Comparison of ENCODE assay signal across 13 mouse cellular contexts in genomic region chr4:9132982-9133625, GRCm38 (mm10).
A peak's percentile ranks its signal among the peaks of the same experiment; 100 is the strongest.
DNase-seq lines count a peak whose midpoint lies in the region; ATAC-seq and TF ChIP-seq lines count a peak whose summit lies in the region.
"Had no signal": no experiment of that assay in that cellular context is flagged by ENCODE, and none has a peak within 500 bp of the region (broad histone marks: within the 10 kb centered on the region; RNA-seq: fewer than 3 reads in every experiment).

No protein-coding gene starts in this region.

- no peak for ATAC-seq in embryonic facial prominence, embryonic 14.5 days (ENCODE audit: low read depth)
- no peak for ATAC-seq in heart, embryonic 14.5 days (ENCODE audit: insufficient number of reproducible peaks, insufficient read depth, low FRiP score, low read depth)
- ATAC-seq: inflammation-experienced regulatory T-cells, adult 6 months had no signal

- no peaks in the 10 kb centered on the region for H3K27me3 ChIP-seq in embryonic facial prominence, embryonic 14.5 days (replicated peaks; ENCODE audit: control insufficient read depth, insufficient read depth, low read length)
- H3K27me3 ChIP-seq in embryonic facial prominence, embryonic 10.5 days (replicated peaks; ENCODE audit: low read depth, poor library complexity, severe bottlenecking) = no peaks in the 10 kb centered on the region; the same call in 1 of the 2 replicates
- H3K27me3 ChIP-seq in heart, embryonic 14.5 days (ENCODE audit: control insufficient read depth, insufficient read depth, low read length) = no peaks in the 10 kb centered on the region
- H3K27me3 ChIP-seq: embryonic facial prominence, embryonic 12.5 days had no signal

- no peak overlapping the region for H3K4me2 ChIP-seq in embryonic facial prominence, embryonic 14.5 days (ENCODE audit: low read depth, low read length)
- H3K4me2 ChIP-seq in heart, embryonic 14.5 days (ENCODE audit: low read length) = no peak overlapping the region
- H3K4me2 ChIP-seq: embryonic facial prominence, embryonic 12.5 days had no signal

- no peaks in the 10 kb centered on the region for H3K9me3 ChIP-seq in embryonic facial prominence, embryonic 14.5 days (ENCODE audit: control insufficient read depth, low read length)
- no peaks in the 10 kb centered on the region for H3K9me3 ChIP-seq in embryonic facial prominence, embryonic 10.5 days
- H3K9me3 ChIP-seq in heart, embryonic 14.5 days (ENCODE audit: control insufficient read depth, low read length) = no peaks in the 10 kb centered on the region
- H3K9me3 ChIP-seq: embryonic facial prominence, embryonic 12.5 days; limb, embryonic 10.5 days had no signal

- WGBS in embryonic facial prominence, embryonic 14.5 days = 54% methylated on average over 12 of the region's 12 CpGs
- WGBS in embryonic facial prominence, embryonic 10.5 days = 69% methylated on average over 12 of the region's 12 CpGs
- WGBS in heart, embryonic 14.5 days = 47% methylated on average over 12 of the region's 12 CpGs

- no peak overlapping the region for H3K27ac ChIP-seq in embryonic facial prominence, embryonic 14.5 days (replicated peaks; ENCODE audit: low read depth, low read length)
- no peak overlapping the region for H3K27ac ChIP-seq in embryonic facial prominence, embryonic 10.5 days (replicated peaks)
- H3K27ac ChIP-seq in layer of hippocampus, adult 2 months = peak overlapping the region; percentile 32; the same call in 1 of the 2 replicates
- H3K27ac ChIP-seq in heart, embryonic 14.5 days (replicated peaks in 1 of 2; ENCODE audit: control insufficient read depth in 1 of 2, insufficient read depth in 1 of 2, low read depth in 2 of 2, low read length in 2 of 2) = peak overlapping the region; percentile 69 to 83
- H3K27ac ChIP-seq: embryonic facial prominence, embryonic 12.5 days; limb, embryonic 10.5 days had no signal

- no peaks in the 10 kb centered on the region for H3K36me3 ChIP-seq in embryonic facial prominence, embryonic 14.5 days (ENCODE audit: control insufficient read depth, insufficient read depth, low read length)
- H3K36me3 ChIP-seq in embryonic facial prominence, embryonic 10.5 days (replicated peaks) = no peaks in the 10 kb centered on the region
- H3K36me3 ChIP-seq in heart, embryonic 14.5 days (ENCODE audit: control insufficient read depth, insufficient read depth, low read length) = no peaks in the 10 kb centered on the region
- H3K36me3 ChIP-seq: embryonic facial prominence, embryonic 12.5 days; limb, embryonic 10.5 days had no signal

- no peak for TF ChIP-seq CTCF in layer of hippocampus, adult 2 months (conservative IDR thresholded peaks at IDR 0.05)

- peak; percentile 8 for DNase-seq in embryonic facial prominence, embryonic 14.5 days (ENCODE audit: low spot score)
- DNase-seq in embryonic facial prominence, embryonic 10.5 days (ENCODE audit: low spot score) = no peak
- no peak for DNase-seq in layer of hippocampus, adult 2 months (ENCODE audit: low spot score in 2 of 2)
- DNase-seq in layer of hippocampus, adult 18-20 months (ENCODE audit: low spot score in 2 of 2) = no peak
- peak; percentile 50 for DNase-seq in Muller cell, postnatal 12 days (ENCODE audit: inconsistent ontology term)
- no peak for DNase-seq in kidney, postnatal 14 days
- DNase-seq in thymus, postnatal 10 days (ENCODE audit: low spot score in 2 of 2) = no peak
- DNase-seq: kidney, postnatal 36 days; lung, adult 18-20 months had no signal

- H3K9ac ChIP-seq in embryonic facial prominence, embryonic 14.5 days (ENCODE audit: low read depth, low read length) = no peak overlapping the region
- H3K9ac ChIP-seq in heart, embryonic 14.5 days (ENCODE audit: low read length) = peak overlapping the region; percentile 21; the same call in 1 of the 2 replicates
- H3K9ac ChIP-seq: embryonic facial prominence, embryonic 12.5 days had no signal

- H3K4me3 ChIP-seq in embryonic facial prominence, embryonic 14.5 days (ENCODE audit: low read depth, low read length) = no peak overlapping the region
- H3K4me3 ChIP-seq in embryonic facial prominence, embryonic 10.5 days = no peak overlapping the region
- no peak overlapping the region for H3K4me3 ChIP-seq in layer of hippocampus, adult 2 months
- no peak overlapping the region for H3K4me3 ChIP-seq in heart, embryonic 14.5 days (ENCODE audit: control insufficient read depth in 1 of 2, insufficient read depth in 1 of 2, low read depth in 1 of 2, low read length in 2 of 2)
- H3K4me3 ChIP-seq: embryonic facial prominence, embryonic 12.5 days; limb, embryonic 10.5 days had no signal

- H3K4me1 ChIP-seq in embryonic facial prominence, embryonic 14.5 days (ENCODE audit: control insufficient read depth, insufficient read depth, low read length) = no peaks in the 10 kb centered on the region
- peaks cover 16% of the 10 kb centered on the region for H3K4me1 ChIP-seq in embryonic facial prominence, embryonic 10.5 days
- H3K4me1 ChIP-seq in heart, embryonic 14.5 days (ENCODE audit: control insufficient read depth in 2 of 2, insufficient read depth in 2 of 2, low read length in 2 of 2) = peaks cover 16 to 35% of the 10 kb centered on the region in 2 experiments

Comparison
In these comparisons a context has a peak if more than half of its experiments do, and no peak if none do; other contexts are left out.
1. DNase-seq: peak in embryonic facial prominence, embryonic 14.5 days (single experiment) and Muller cell, postnatal 12 days (single experiment); none in embryonic facial prominence, embryonic 10.5 days (single experiment), layer of hippocampus, adult 2 months (0 of 2), layer of hippocampus, adult 18-20 months (0 of 2), kidney, postnatal 14 days (single experiment) and thymus, postnatal 10 days (0 of 2).
2. H3K27ac ChIP-seq: peak in layer of hippocampus, adult 2 months (single experiment) and heart, embryonic 14.5 days (2 of 2); none in embryonic facial prominence, embryonic 14.5 days (single experiment) and embryonic facial prominence, embryonic 10.5 days (single experiment).